Mouse (Mus musculus) liver, postnatal 0 days (tissue): ENCODE results near the gene Dzip1l. TPM values are rescaled to one million over a fixed set of nuclear protein-coding genes. Genes with fewer than 3 reads are reported as not detected.
A peak's percentile ranks its signal among the peaks of the same experiment; 100 is the strongest.

Experiments
- ATAC-seq: fragments of 200-750 bp; cut with Nextera tagmentation; 2 replicates; pipeline ENCODE4 v1.8.0; 2017; ENCODE audit warnings: mild to moderate bottlenecking, moderate library complexity
- DNase-seq: peaks from one replicate; pipeline ENCODE4 v3.0.0-alpha.2; 2016
- H3K27ac ChIP-seq: fragments of 300-500 bp; sonication (generic); 2 replicates; pipeline ENCODE4 v1.5.1; 2014; ENCODE audit warnings: antibody characterized with exemption, moderate library complexity, mild to moderate bottlenecking, low read depth
- H3K27me3 ChIP-seq: fragments of 300-500 bp; sonication (generic); 2 replicates; pipeline ENCODE4 v1.6.1; 2014; ENCODE audit warnings: low read length, control low read depth, mixed read lengths; ENCODE audit not compliant: insufficient read depth
- H3K36me3 ChIP-seq: fragments of 300-500 bp; sonication (generic); replicated peaks from 2 replicates; pipeline ENCODE4 v1.6.1; 2014; ENCODE audit warnings: mild to moderate bottlenecking, control low read depth, low read length, moderate library complexity, mixed read lengths; ENCODE audit not compliant: insufficient read depth
- H3K4me1 ChIP-seq: fragments of 300-500 bp; sonication (generic); 2 replicates; pipeline ENCODE4 v1.6.1; 2014; ENCODE audit warnings: antibody characterized with exemption, mild to moderate bottlenecking, control low read depth; ENCODE audit not compliant: insufficient read depth
- H3K4me2 ChIP-seq: fragments of 300-500 bp; sonication (generic); 2 replicates; pipeline ENCODE4 v1.6.1; 2014; ENCODE audit warnings: low read depth, mild to moderate bottlenecking, low read length, moderate library complexity, mixed read lengths
- H3K4me3 ChIP-seq: fragments of 300-500 bp; sonication (generic); 2 replicates; pipeline ENCODE4 v1.5.1; 2014; ENCODE audit warnings: low read depth, low read length
- H3K9ac ChIP-seq: fragments of 300-500 bp; sonication (generic); replicated peaks from 2 replicates; pipeline ENCODE4 v1.6.1; 2014; ENCODE audit warnings: mild to moderate bottlenecking, moderate library complexity
- H3K9me3 ChIP-seq: fragments of 300-500 bp; sonication (generic); 2 replicates; pipeline ENCODE4 v1.6.1; 2016; ENCODE audit warnings: mild to moderate bottlenecking, control low read depth, low read length, mixed read lengths
- CTCF ChIP-seq: sonication (generic); IDR thresholded peaks from 2 replicates; pipeline ENCODE4 v1.5.1; 2016; ENCODE audit warnings: antibody characterized with exemption, low read depth
- EP300 ChIP-seq: IDR thresholded peaks from 2 replicates; pipeline ENCODE4 v1.6.1; 2016; ENCODE audit warnings: antibody characterized with exemption, low read depth, mild to moderate bottlenecking
- WGBS: fragments of 180-500 bp; shearing (Covaris S2); extraction: QIAGEN DNeasy Blood & Tissue Kit; methylation state at CpG from one replicate; pipeline ENCODE4 v1.1.7; 2014; ENCODE audit not compliant: insufficient replicate concordance; 5-methylcytosine and 5-hydroxymethylcytosine counted together
- polyA plus RNA-seq: library from polyadenylated mRNA; unstranded; fragments of >200 nt; fragmentation: Nextera tagmentation; extraction: Ambion mirVana; gene quantifications from 2 replicates; pipeline ENCODE4 v1.2.1, GENCODE M21; 2015

The Dzip1l gene
- polyA plus RNA-seq, 1 experiment from 2014 or later, result 0.73 TPM

GRCm38 (mm10) chr9:99639957-99640356 lies 10.7 kb downstream of the Dzip1l start:
- Histone ChIP-seq H3K4me3 (no peak overlapping the region), H3K36me3 (no peaks in the 10 kb centered on the region), H3K4me2 (no peak overlapping the region), H3K27ac (no peak overlapping the region), H3K27me3 (no peaks in the 10 kb centered on the region), H3K9me3 (no peaks in the 10 kb centered on the region), H3K4me1 (no peaks in the 10 kb centered on the region), H3K9ac (no peak overlapping the region)
- DNase-seq (no peak), ATAC-seq (no peak)
- TF ChIP-seq CTCF (no peak), EP300 (no peak)
- WGBS, result 79% methylated on average over 5 of the region's 5 CpGs

- H3K9ac ChIP-seq, result no peak overlapping the region
- no peaks in the 10 kb centered on the region for H3K4me1 ChIP-seq
- 78% methylated on average over 6 of the region's 6 CpGs for WGBS
- no peak for DNase-seq
- H3K9me3 ChIP-seq, result no peaks in the 10 kb centered on the region
- no peaks in the 10 kb centered on the region for H3K36me3 ChIP-seq
- H3K4me3 ChIP-seq, result no peak overlapping the region
- no peak overlapping the region for H3K27ac ChIP-seq
- no peaks in the 10 kb centered on the region for H3K27me3 ChIP-seq
- TF ChIP-seq EP300, result no peak
- TF ChIP-seq CTCF, result no peak
- no peak for ATAC-seq
- H3K4me2 ChIP-seq, result no peak overlapping the region
Observed at GRCm38 (mm10) chr9:99645416-99645815, 16.1 kb downstream of the Dzip1l start.

GRCm38 (mm10) chr9:99646102-99646501 lies 16.8 kb downstream of the Dzip1l start:
- DNase-seq (no peak), ATAC-seq (no peak)
- Histone ChIP-seq H3K27ac (no peak overlapping the region), H3K4me1 (no peaks in the 10 kb centered on the region), H3K4me2 (no peak overlapping the region), H3K36me3 (no peaks in the 10 kb centered on the region), H3K27me3 (no peaks in the 10 kb centered on the region), H3K9ac (no peak overlapping the region), H3K4me3 (no peak overlapping the region), H3K9me3 (no peaks in the 10 kb centered on the region)
- 90% methylated on average over 6 of the region's 6 CpGs for WGBS
- TF ChIP-seq EP300 (no peak), CTCF (no peak)

GRCm38 (mm10) chr9:99660756-99661155 lies 31.5 kb downstream of the Dzip1l start:
- H3K36me3 ChIP-seq, result no peaks in the 10 kb centered on the region
- no peaks in the 10 kb centered on the region for H3K27me3 ChIP-seq
- H3K4me2 ChIP-seq, result no peak overlapping the region
- H3K4me1 ChIP-seq, result no peaks in the 10 kb centered on the region
- H3K4me3 ChIP-seq, result no peak overlapping the region
- no peak overlapping the region for H3K27ac ChIP-seq
- no peak overlapping the region for H3K9ac ChIP-seq
- 74% methylated on average over 10 of the region's 10 CpGs for WGBS
- no peak for TF ChIP-seq CTCF
- no peak for TF ChIP-seq EP300
- DNase-seq (no peak), ATAC-seq (no peak)
- H3K9me3 ChIP-seq, result no peaks in the 10 kb centered on the region

GRCm38 (mm10) chr9:99661606-99662166 lies 32.4 kb downstream of the Dzip1l start:
- Histone ChIP-seq H3K4me1 (no peaks in the 10 kb centered on the region), H3K36me3 (no peaks in the 10 kb centered on the region), H3K9me3 (no peaks in the 10 kb centered on the region), H3K4me3 (no peak overlapping the region), H3K27me3 (no peaks in the 10 kb centered on the region), H3K27ac (no peak overlapping the region), H3K9ac (no peak overlapping the region), H3K4me2 (no peak overlapping the region)
- 71% methylated on average over 16 of the region's 16 CpGs for WGBS
- DNase-seq (no peak), ATAC-seq (no peak)
- TF ChIP-seq CTCF, result no peak
- TF ChIP-seq EP300, result no peak

- H3K36me3 ChIP-seq, result no peaks in the 10 kb centered on the region
- no peak overlapping the region for H3K9ac ChIP-seq
- ATAC-seq (no peak), DNase-seq (peak; percentile 80)
- no peak overlapping the region for H3K27ac ChIP-seq
- H3K4me2 ChIP-seq, result no peak overlapping the region
- WGBS, result 23% methylated on average over 7 of the region's 7 CpGs
- no peaks in the 10 kb centered on the region for H3K27me3 ChIP-seq
- H3K4me3 ChIP-seq, result no peak overlapping the region
- no peaks in the 10 kb centered on the region for H3K9me3 ChIP-seq
- H3K4me1 ChIP-seq, result no peaks in the 10 kb centered on the region
- peak; percentile 84 for TF ChIP-seq CTCF
- TF ChIP-seq EP300, result no peak
Observed at GRCm38 (mm10) chr9:99662406-99662805, 33.1 kb downstream of the Dzip1l start.

GRCm38 (mm10) chr9:99662887-99663286 lies 33.6 kb downstream of the Dzip1l start:
- Histone ChIP-seq H3K9me3 (no peaks in the 10 kb centered on the region), H3K27ac (no peak overlapping the region), H3K4me1 (no peaks in the 10 kb centered on the region), H3K36me3 (no peaks in the 10 kb centered on the region), H3K4me2 (no peak overlapping the region), H3K27me3 (no peaks in the 10 kb centered on the region), H3K9ac (no peak overlapping the region), H3K4me3 (no peak overlapping the region)
- TF ChIP-seq CTCF (no peak), EP300 (no peak)
- DNase-seq, result no peak
- no peak for ATAC-seq
- WGBS, result 83% methylated on average over 10 of the region's 10 CpGs
